Mouse (Mus musculus) stomach, postnatal 0 days (tissue): Measurements from ENCODE around the gene Tex45. TPM values are rescaled to one million over a fixed set of nuclear protein-coding genes. Genes with fewer than 3 reads are reported as not detected.

Experiments
- ATAC-seq: fragments of 200-750 bp; cut with Nextera tagmentation; 2 replicates; pipeline ENCODE4 v1.8.0; 2017; ENCODE audit not compliant: low FRiP score, low TSS enrichment
- DNase-seq: peaks from one replicate; pipeline ENCODE4 v3.0.0-alpha.2; 2016; ENCODE audit warnings: low spot score
- H3K27ac ChIP-seq: fragments of 300-500 bp; sonication (generic); replicated peaks from 2 replicates; pipeline ENCODE4 v1.5.1; 2014; ENCODE audit warnings: mild to moderate bottlenecking, control low read depth
- H3K27me3 ChIP-seq: fragments of 300-500 bp; sonication (generic); 2 replicates; pipeline ENCODE4 v1.6.1; 2014; ENCODE audit warnings: low read length; ENCODE audit not compliant: control insufficient read depth, insufficient read depth
- H3K36me3 ChIP-seq: fragments of 300-500 bp; sonication (generic); 2 replicates; pipeline ENCODE4 v1.6.1; 2014; ENCODE audit warnings: low read length, mixed read lengths; ENCODE audit not compliant: control insufficient read depth, insufficient read depth
- H3K4me1 ChIP-seq: fragments of 300-500 bp; sonication (generic); replicated peaks from 2 replicates; pipeline ENCODE4 v1.6.1; 2014; ENCODE audit warnings: antibody characterized with exemption; ENCODE audit not compliant: control insufficient read depth, insufficient read depth
- H3K4me2 ChIP-seq: fragments of 300-500 bp; sonication (generic); replicated peaks from 2 replicates; pipeline ENCODE4 v1.6.1; 2014; ENCODE audit warnings: low read depth, mild to moderate bottlenecking, control low read depth, moderate library complexity
- H3K4me3 ChIP-seq: fragments of 300-500 bp; sonication (generic); 2 replicates; pipeline ENCODE4 v1.5.1; 2014; ENCODE audit warnings: low read depth, low read length, control low read depth
- H3K9ac ChIP-seq: fragments of 300-500 bp; sonication (generic); 2 replicates; pipeline ENCODE4 v1.6.1; 2014; ENCODE audit warnings: mild to moderate bottlenecking, low read length, control low read depth, mixed read lengths
- H3K9me3 ChIP-seq: fragments of 300-500 bp; sonication (generic); 2 replicates; pipeline ENCODE4 v1.6.1; 2016; ENCODE audit warnings: low read length; ENCODE audit not compliant: control insufficient read depth
- CTCF ChIP-seq: IDR thresholded peaks from 2 replicates; pipeline ENCODE4 v1.5.1; 2016; ENCODE audit warnings: antibody characterized with exemption, low read depth, mild to moderate bottlenecking, moderate library complexity
- EP300 ChIP-seq: optimal IDR thresholded peaks from 2 replicates; pipeline ENCODE3; 2016; ENCODE audit warnings: antibody characterized with exemption
- WGBS: fragments of 180-500 bp; shearing (Covaris S2); extraction: QIAGEN DNeasy Blood & Tissue Kit; methylation state at CpG from one replicate; pipeline ENCODE4 v1.1.7; 2014; 5-methylcytosine and 5-hydroxymethylcytosine counted together
- polyA plus RNA-seq: library from polyadenylated mRNA; unstranded; fragments of >200 nt; fragmentation: Nextera tagmentation; extraction: Ambion mirVana; gene quantifications from 2 replicates; pipeline ENCODE4 v1.2.1, GENCODE M21; 2015

Tex45 gene
- polyA plus RNA-seq, 1 experiment from 2014 or later: 0.46 TPM

DNA sequence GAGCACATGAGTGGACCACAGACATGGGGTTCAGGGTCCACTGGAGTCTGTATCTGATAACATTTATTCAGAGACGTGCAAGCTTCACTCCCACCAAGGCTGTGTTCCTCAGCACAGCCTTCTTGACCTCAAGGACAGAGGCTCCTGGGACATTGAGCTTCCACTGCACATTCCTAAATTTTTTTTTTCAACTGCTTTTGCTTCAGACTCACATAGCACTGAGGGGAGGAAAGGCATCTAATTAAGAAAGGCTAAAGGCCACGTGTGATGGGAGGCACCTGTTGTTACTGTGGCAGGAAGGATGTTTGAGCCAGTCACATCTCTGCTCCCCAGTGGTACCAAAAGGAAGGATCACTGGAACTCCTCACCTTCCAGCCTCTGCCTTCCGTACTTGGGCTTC is 39.5 kb upstream of the Tex45 start:
- Histone ChIP-seq H3K4me2 (no peak overlapping the region), H3K27me3 (no peaks in the 10 kb centered on the region), H3K4me3 (no peak overlapping the region), H3K9ac (no peak overlapping the region), H3K4me1 (no peaks in the 10 kb centered on the region), H3K27ac (peak overlapping the region; percentile 45), H3K9me3 (no peaks in the 10 kb centered on the region), H3K36me3 (peaks cover 17% of the 10 kb centered on the region)
- WGBS: 73% methylated on average over 3 of the region's 3 CpGs
- DNase-seq (no peak), ATAC-seq (no peak)
- TF ChIP-seq CTCF (no peak), EP300 (no peak)

DNA sequence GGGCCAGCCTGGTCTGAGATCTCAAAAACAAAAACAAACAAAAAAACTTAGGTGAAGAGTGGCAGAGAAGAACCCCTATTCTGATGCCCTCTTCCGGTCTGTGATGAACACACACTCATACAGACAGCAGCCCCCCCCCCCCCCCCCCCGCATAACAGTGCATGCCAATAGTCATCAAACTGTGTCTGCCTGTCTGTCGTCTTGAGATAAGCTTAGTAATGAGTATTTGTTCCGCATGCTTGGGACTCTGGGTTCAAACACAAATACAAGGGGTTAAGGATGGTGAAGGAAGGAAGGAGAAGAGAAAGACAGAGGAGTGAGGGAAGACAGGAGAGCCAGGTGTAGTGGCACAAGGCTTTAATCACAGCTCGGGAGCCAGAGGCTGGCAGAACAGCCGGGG is 34.2 kb upstream of the Tex45 start:
- TF ChIP-seq CTCF: no peak
- TF ChIP-seq EP300: no peak
- Histone ChIP-seq H3K9me3 (no peaks in the 10 kb centered on the region), H3K27me3 (no peaks in the 10 kb centered on the region), H3K4me2 (no peak overlapping the region), H3K4me3 (no peak overlapping the region), H3K9ac (no peak overlapping the region), H3K36me3 (peaks cover 31% of the 10 kb centered on the region), H3K4me1 (no peaks in the 10 kb centered on the region), H3K27ac (no peak overlapping the region)
- ATAC-seq (no peak), DNase-seq (no peak)
- WGBS: 85% methylated on average over 5 of the region's 6 CpGs

DNA sequence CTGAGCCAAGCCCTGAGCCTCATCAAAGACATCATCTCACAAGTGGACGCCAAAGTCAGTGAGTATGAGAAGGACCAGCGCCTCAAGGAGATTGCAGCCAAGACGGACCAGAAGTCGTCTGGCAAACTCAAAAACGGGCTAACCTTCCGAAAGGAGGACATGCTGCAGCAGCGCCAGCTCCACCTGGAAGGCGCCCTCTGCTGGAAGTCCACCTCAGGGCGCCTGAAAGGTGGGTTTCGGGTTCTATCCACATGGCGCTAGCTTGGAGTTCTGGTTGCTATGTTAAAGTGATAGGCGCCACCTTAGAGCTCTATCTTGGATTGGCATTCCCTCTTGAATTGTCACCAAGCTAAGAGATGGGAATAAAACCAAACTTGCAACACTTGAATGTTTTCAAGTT is 31.2 kb upstream of the Tex45 start:
- no peak overlapping the region for H3K9ac ChIP-seq
- no peak overlapping the region for H3K4me3 ChIP-seq
- no peak overlapping the region for H3K4me2 ChIP-seq
- 73% methylated on average over 12 of the region's 12 CpGs for WGBS
- no peak overlapping the region for H3K27ac ChIP-seq
- TF ChIP-seq EP300 (no peak), CTCF (peak; percentile 65)
- no peaks in the 10 kb centered on the region for H3K9me3 ChIP-seq
- no peaks in the 10 kb centered on the region for H3K27me3 ChIP-seq
- DNase-seq (peak; percentile 35), ATAC-seq (no peak)
- peaks cover 20% of the 10 kb centered on the region; the same call in 1 of the 2 replicates for H3K36me3 ChIP-seq
- H3K4me1 ChIP-seq: no peaks in the 10 kb centered on the region

DNA sequence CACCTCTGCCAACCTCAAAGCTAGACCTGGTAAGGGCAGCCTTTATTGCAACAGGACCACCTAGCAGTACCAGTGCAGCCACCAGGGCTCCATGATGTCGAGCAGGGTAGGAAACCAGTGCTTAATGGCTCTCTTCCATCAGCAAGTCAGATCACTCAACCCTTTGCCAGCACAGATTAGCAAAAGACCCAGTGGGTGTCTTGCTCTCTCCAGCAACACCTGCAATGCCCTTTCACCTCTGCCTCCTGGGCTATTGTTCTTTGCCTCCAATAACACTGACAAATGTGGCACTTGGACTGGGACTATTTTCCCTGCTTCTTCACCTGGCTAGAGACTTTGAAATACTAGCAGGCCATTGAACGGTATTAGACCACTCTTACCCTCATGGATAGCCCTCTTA is 21.4 kb upstream of the Tex45 start:
- Histone ChIP-seq H3K4me1 (no peaks in the 10 kb centered on the region), H3K9me3 (no peaks in the 10 kb centered on the region), H3K27me3 (no peaks in the 10 kb centered on the region), H3K9ac (no peak overlapping the region), H3K36me3 (peaks cover 37% of the 10 kb centered on the region), H3K27ac (no peak overlapping the region), H3K4me2 (no peak overlapping the region), H3K4me3 (no peak overlapping the region)
- DNase-seq (no peak), ATAC-seq (no peak)
- TF ChIP-seq CTCF: no peak
- TF ChIP-seq EP300: no peak
- WGBS: 87% methylated on average over 2 of the region's 2 CpGs

DNA sequence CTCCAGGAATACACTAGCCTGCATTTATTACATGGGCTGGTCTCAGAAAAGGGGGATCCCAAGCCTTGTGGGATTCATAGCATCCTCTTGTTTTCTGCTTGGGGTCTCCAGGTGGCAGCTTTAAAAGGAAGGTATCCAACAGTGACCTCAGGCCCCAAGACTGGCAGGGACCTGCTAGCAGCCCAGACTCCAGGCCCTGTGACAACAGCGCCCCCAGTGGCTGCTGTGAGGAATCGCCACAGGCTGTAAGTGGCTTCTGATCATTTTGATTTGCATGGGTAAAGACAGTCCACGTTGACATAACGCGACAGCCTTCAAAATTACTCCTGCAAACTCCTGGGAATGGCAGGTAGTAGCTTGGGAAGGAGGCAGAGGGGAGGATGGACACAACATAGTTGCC is 20.0 kb upstream of the Tex45 start:
- Histone ChIP-seq H3K4me3 (no peak overlapping the region), H3K4me2 (no peak overlapping the region), H3K27me3 (no peaks in the 10 kb centered on the region), H3K36me3 (peaks cover 39% of the 10 kb centered on the region), H3K27ac (no peak overlapping the region), H3K4me1 (no peaks in the 10 kb centered on the region), H3K9me3 (no peaks in the 10 kb centered on the region), H3K9ac (no peak overlapping the region)
- whole genome bisulfite sequencing: 27% methylated on average over 5 of the region's 5 CpGs
- no peak for TF ChIP-seq EP300
- peak; percentile 95 for TF ChIP-seq CTCF
- ATAC-seq: peak; percentile 43; the same call in 1 of the 2 replicates
- peak; percentile 68 for DNase-seq

DNA sequence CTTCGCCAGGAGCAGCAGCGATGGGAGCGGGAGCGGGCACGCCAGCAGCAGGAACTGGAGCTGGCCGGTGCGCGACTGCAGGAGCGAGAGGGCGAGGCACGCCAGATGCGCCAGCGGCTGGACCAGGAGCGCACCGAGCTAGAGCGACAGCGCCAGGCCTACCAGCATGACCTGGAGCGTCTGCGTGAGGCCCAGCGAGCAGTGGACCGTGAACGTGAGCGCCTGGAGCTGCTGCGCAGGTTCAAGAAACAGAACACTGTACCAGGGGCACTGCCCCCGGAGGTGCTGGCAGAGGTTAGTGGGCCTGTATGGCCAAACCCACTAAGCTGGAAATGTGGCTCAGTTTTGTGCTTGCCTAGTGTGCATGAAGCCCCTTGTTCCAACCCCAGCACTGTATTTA is 18.7 kb upstream of the Tex45 start:
- Histone ChIP-seq H3K4me1 (no peaks in the 10 kb centered on the region), H3K36me3 (peaks cover 41% of the 10 kb centered on the region), H3K4me2 (no peak overlapping the region), H3K27me3 (no peaks in the 10 kb centered on the region), H3K9me3 (no peaks in the 10 kb centered on the region), H3K27ac (no peak overlapping the region), H3K9ac (no peak overlapping the region), H3K4me3 (no peak overlapping the region)
- TF ChIP-seq CTCF (no peak), EP300 (no peak)
- ATAC-seq (no peak), DNase-seq (no peak)
- WGBS: 95% methylated on average over 23 of the region's 25 CpGs
